Mouse (Mus musculus) G1E (cell line): ENCODE results near the gene Cyp8b1. TPM values are rescaled to one million over a fixed set of nuclear protein-coding genes. Genes with fewer than 3 reads are reported as not detected.

ENCODE experiments used
- ATAC-seq: 2 replicates; pipeline ENCODE4 v1.8.0; 2016; ENCODE audit warnings: mild to moderate bottlenecking; ENCODE audit not compliant: insufficient number of reproducible peaks, poor library complexity, low FRiP score, severe bottlenecking; ENCODE audit errors: extremely low read depth
- DNase-seq: peaks from one replicate; pipeline ENCODE4 v3.0.0; 2012; ENCODE audit warnings: low spot score
- H3K27me3 ChIP-seq: 2 replicates; pipeline ENCODE4 v1.6.1; 2012; ENCODE audit warnings: mild to moderate bottlenecking, low read length, inconsistent platforms; ENCODE audit not compliant: insufficient read depth
- H3K36me3 ChIP-seq: replicated peaks from 2 replicates; pipeline ENCODE3; 2012; ENCODE audit warnings: mild to moderate bottlenecking, inconsistent platforms
- H3K4me1 ChIP-seq: 2 replicates; pipeline ENCODE4 v1.6.1; 2012; ENCODE audit warnings: low read depth, low read length, inconsistent platforms, mixed read lengths; ENCODE audit not compliant: insufficient read depth
- H3K4me3 ChIP-seq: 2 replicates; pipeline ENCODE4 v1.5.1; 2012; ENCODE audit warnings: low read depth, mild to moderate bottlenecking, inconsistent platforms, low read length, moderate library complexity, mixed read lengths
- H3K9me3 ChIP-seq: replicated peaks from 2 replicates; pipeline ENCODE4 v1.6.1; 2012; ENCODE audit warnings: inconsistent platforms
- CTCF ChIP-seq: IDR thresholded peaks from 2 replicates; pipeline ENCODE4 v1.5.1; 2012; ENCODE audit warnings: low read depth, low read length, inconsistent platforms, mixed read lengths
- GATA1 ChIP-seq: IDR thresholded peaks from 2 replicates; pipeline ENCODE4 v1.6.1; 2012; ENCODE audit warnings: borderline replicate concordance, low read length, inconsistent platforms, mixed read lengths
- GATA2 ChIP-seq: IDR thresholded peaks from 2 replicates; pipeline ENCODE4 v1.6.1; 2012; ENCODE audit warnings: low read depth, low read length, inconsistent platforms, borderline replicate concordance
- POLR2AphosphoS5 ChIP-seq: IDR thresholded peaks from 2 replicates; pipeline ENCODE4 v1.6.1; 2012; ENCODE audit warnings: low read depth, low read length, inconsistent platforms; ENCODE audit not compliant: insufficient replicate concordance
- TAL1 ChIP-seq: conservative IDR thresholded peaks from 2 replicates; pipeline ENCODE4 v1.6.1; 2012; ENCODE audit warnings: low read depth, low read length, inconsistent platforms, mixed read lengths
- polyA plus RNA-seq: library from polyadenylated mRNA; stranded (reverse); fragments of >175 nt; gene quantifications from 2 replicates; pipeline ENCODE4 v1.2.3, GENCODE M21; 2012
- total RNA-seq, 2 experiments: library from RNA; stranded (forward) in 1 of 2; stranded (reverse) in 1 of 2; fragments of 200-1000 nt in 1 of 2; fragments of >200 nt in 1 of 2; fragmentation: Nextera tagmentation in 1 of 2; gene quantifications; 2 replicates each; pipeline ENCODE4 v1.2.3; 2014 to 2017

The Cyp8b1 gene
- total and polyA plus RNA-seq, 3 experiments: not detected

GRCm38 (mm10) chr9:121864837-121865236, 51.3 kb downstream of the Cyp8b1 start:
- Histone ChIP-seq H3K4me3 (no peak overlapping the region), H3K27me3 (peaks cover 27% of the 10 kb centered on the region; the same call in 1 of the 2 replicates), H3K9me3 (no peaks in the 10 kb centered on the region), H3K4me1 (peaks cover 15% of the 10 kb centered on the region), H3K36me3 (peaks cover 3% of the 10 kb centered on the region)
- DNase-seq (no peak), ATAC-seq (no peak)
- TF ChIP-seq GATA1: no peak
- no peak for TF ChIP-seq POLR2AphosphoS5
- TF ChIP-seq CTCF: no peak
- TF ChIP-seq TAL1: no peak
- no peak for TF ChIP-seq GATA2

Other genes with a start within 250 kb of the Cyp8b1 start
- 4.1 and 4.7 TPM in 2 replicates for gene Sec22c, start 210.8 kb downstream of the Cyp8b1 start, total RNA-seq (2014; fragmentation: Nextera tagmentation)
- 3.0 and 3.6 TPM in 2 replicates for gene Sec22c, start 210.8 kb downstream of the Cyp8b1 start, total RNA-seq (2017)
- gene Sec22c, start 210.8 kb downstream of the Cyp8b1 start, polyA plus RNA-seq: 3.3 and 4.8 TPM in 2 replicates
- gene Ss18l2, start 206.0 kb downstream of the Cyp8b1 start, total RNA-seq (2014; fragmentation: Nextera tagmentation): 12.9 and 19.0 TPM in 2 replicates
- gene Ss18l2, start 206.0 kb downstream of the Cyp8b1 start, total RNA-seq (2017): 39.7 and 52.8 TPM in 2 replicates
- gene Ss18l2, start 206.0 kb downstream of the Cyp8b1 start, polyA plus RNA-seq: 7.1 and 9.7 TPM in 2 replicates
- 267 and 339 TPM in 2 replicates for gene Nktr, start 197.1 kb downstream of the Cyp8b1 start, total RNA-seq (2014; fragmentation: Nextera tagmentation)
- 109 and 135 TPM in 2 replicates for gene Nktr, start 197.1 kb downstream of the Cyp8b1 start, total RNA-seq (2017)
- gene Nktr, start 197.1 kb downstream of the Cyp8b1 start, polyA plus RNA-seq: 22.6 and 33.2 TPM in 2 replicates
- gene Zfp651, start 157.0 kb downstream of the Cyp8b1 start, total RNA-seq (2014; fragmentation: Nextera tagmentation): not detected in 2 replicates
- gene Zfp651, start 157.0 kb downstream of the Cyp8b1 start, total RNA-seq (2017): 0.05 and 0.12 TPM in 2 replicates
- gene Zfp651, start 157.0 kb downstream of the Cyp8b1 start, polyA plus RNA-seq: 0.07 and 0.08 TPM in 2 replicates
- gene Klhl40, start 138.7 kb downstream of the Cyp8b1 start, total RNA-seq (2014; fragmentation: Nextera tagmentation): not detected in 2 replicates
- not detected in 2 replicates for gene Klhl40, start 138.7 kb downstream of the Cyp8b1 start, total RNA-seq (2017)
- gene Klhl40, start 138.7 kb downstream of the Cyp8b1 start, polyA plus RNA-seq: not detected in 2 replicates
- gene Hhatl, start 123.8 kb downstream of the Cyp8b1 start, total RNA-seq (2014; fragmentation: Nextera tagmentation): not detected in 2 replicates
- not detected in 2 replicates for gene Hhatl, start 123.8 kb downstream of the Cyp8b1 start, total RNA-seq (2017)
- gene Hhatl, start 123.8 kb downstream of the Cyp8b1 start, polyA plus RNA-seq: not detected in 2 replicates
- not detected in 2 replicates for gene Ccdc13, start 76.8 kb downstream of the Cyp8b1 start, total RNA-seq (2014; fragmentation: Nextera tagmentation)
- 0.33 TPM in 1 of 2 replicates, not detected in the other for gene Ccdc13, start 76.8 kb downstream of the Cyp8b1 start, total RNA-seq (2017)
- gene Ccdc13, start 76.8 kb downstream of the Cyp8b1 start, polyA plus RNA-seq: 0.09 TPM in 1 of 2 replicates, not detected in the other
- 45.8 and 54.5 TPM in 2 replicates for gene Higd1a, start 57.9 kb downstream of the Cyp8b1 start, total RNA-seq (2014; fragmentation: Nextera tagmentation)
- gene Higd1a, start 57.9 kb downstream of the Cyp8b1 start, total RNA-seq (2017): 114 and 136 TPM in 2 replicates
- gene Higd1a, start 57.9 kb downstream of the Cyp8b1 start, polyA plus RNA-seq: 71.6 and 73.3 TPM in 2 replicates
- gene Ackr2, start 17.9 kb downstream of the Cyp8b1 start, total RNA-seq (2014; fragmentation: Nextera tagmentation): not detected in 2 replicates
- 0.11 and 0.12 TPM in 2 replicates for gene Ackr2, start 17.9 kb downstream of the Cyp8b1 start, total RNA-seq (2017)
- gene Ackr2, start 17.9 kb downstream of the Cyp8b1 start, polyA plus RNA-seq: not detected in 2 replicates
- gene Fam198a, start 34.7 kb upstream of the Cyp8b1 start, total RNA-seq (2014; fragmentation: Nextera tagmentation): not detected in 2 replicates
- 0.17 TPM in 1 of 2 replicates, not detected in the other for gene Fam198a, start 34.7 kb upstream of the Cyp8b1 start, total RNA-seq (2017)
- not detected in 2 replicates for gene Fam198a, start 34.7 kb upstream of the Cyp8b1 start, polyA plus RNA-seq
- gene Pomgnt2, start 80.8 kb upstream of the Cyp8b1 start, total RNA-seq (2014; fragmentation: Nextera tagmentation): not detected in 2 replicates
- 0.22 TPM in 1 of 2 replicates, not detected in the other for gene Pomgnt2, start 80.8 kb upstream of the Cyp8b1 start, total RNA-seq (2017)
- not detected in 2 replicates for gene Pomgnt2, start 80.8 kb upstream of the Cyp8b1 start, polyA plus RNA-seq
- 30.8 and 37.2 TPM in 2 replicates for gene Snrk, start 201.0 kb upstream of the Cyp8b1 start, total RNA-seq (2014; fragmentation: Nextera tagmentation)
- 19.9 and 27.8 TPM in 2 replicates for gene Snrk, start 201.0 kb upstream of the Cyp8b1 start, total RNA-seq (2017)
- gene Snrk, start 201.0 kb upstream of the Cyp8b1 start, polyA plus RNA-seq: 16.4 and 29.5 TPM in 2 replicates